Mouse (Mus musculus) forebrain, postnatal 0 days (tissue): ENCODE measurements around the gene Gpr37l1. TPM values are rescaled to one million over a fixed set of nuclear protein-coding genes. Genes with fewer than 3 reads are reported as not detected.

ENCODE experiments used
- ATAC-seq: fragments of 200-750 bp; cut with Nextera tagmentation; 2 replicates; pipeline ENCODE4 v1.8.0; 2017; ENCODE audit warnings: mild to moderate bottlenecking, moderate library complexity
- DNase-seq: peaks from one replicate; pipeline ENCODE4 v3.0.0-alpha.2; 2015
- H3K27ac ChIP-seq: fragments of 300-500 bp; sonication (generic); 2 replicates; pipeline ENCODE4 v1.5.1; 2014; ENCODE audit warnings: low read depth, mild to moderate bottlenecking, antibody characterized with exemption, low read length, moderate library complexity, mixed read lengths
- H3K27me3 ChIP-seq: fragments of 300-500 bp; sonication (generic); 2 replicates; pipeline ENCODE4 v1.6.1; 2014; ENCODE audit warnings: mild to moderate bottlenecking, low read length, mixed read lengths; ENCODE audit not compliant: insufficient read depth
- H3K36me3 ChIP-seq: fragments of 300-500 bp; sonication (generic); 2 replicates; pipeline ENCODE4 v1.6.1; 2014; ENCODE audit warnings: mild to moderate bottlenecking, moderate library complexity; ENCODE audit not compliant: insufficient read depth
- H3K4me1 ChIP-seq: fragments of 300-500 bp; sonication (generic); 2 replicates; pipeline ENCODE4 v1.6.1; 2014; ENCODE audit warnings: antibody characterized with exemption; ENCODE audit not compliant: insufficient read depth
- H3K4me2 ChIP-seq: fragments of 300-500 bp; sonication (generic); 2 replicates; pipeline ENCODE4 v1.6.1; 2014; ENCODE audit warnings: low read depth, mild to moderate bottlenecking, moderate library complexity
- H3K4me3 ChIP-seq: fragments of 300-500 bp; sonication (generic); 2 replicates; pipeline ENCODE4 v1.5.1; 2014; ENCODE audit warnings: low read depth, low read length, mixed read lengths
- H3K9ac ChIP-seq: fragments of 300-500 bp; sonication (generic); 2 replicates; pipeline ENCODE4 v1.6.1; 2014; ENCODE audit warnings: mild to moderate bottlenecking
- H3K9me3 ChIP-seq: fragments of 300-500 bp; sonication (generic); 2 replicates; pipeline ENCODE4 v1.6.1; 2016; ENCODE audit warnings: low read length
- CTCF ChIP-seq: sonication (generic); IDR thresholded peaks from 2 replicates; pipeline ENCODE4 v1.5.1; 2016; ENCODE audit warnings: antibody characterized with exemption, control low read depth, low read depth
- WGBS: fragments of 180-500 bp; shearing (Covaris S2); extraction: QIAGEN DNeasy Blood & Tissue Kit; methylation state at CpG from one replicate; pipeline ENCODE4 v1.1.7; 2014; 5-methylcytosine and 5-hydroxymethylcytosine counted together
- polyA plus RNA-seq: library from polyadenylated mRNA; unstranded; fragments of >200 nt; fragmentation: Nextera tagmentation; extraction: Ambion mirVana; gene quantifications from 2 replicates; pipeline ENCODE4 v1.2.1, GENCODE M21; 2015
- total RNA-seq: library from RNA; depleted of rRNA; stranded (reverse); fragments of >200 nt; gene quantifications from 2 replicates; pipeline ENCODE4 v1.2.3, GENCODE M21; 2014

The Gpr37l1 gene
- total and polyA plus RNA-seq, 2 experiments from 2014 or later: 5.9 to 7.6 TPM

DNA sequence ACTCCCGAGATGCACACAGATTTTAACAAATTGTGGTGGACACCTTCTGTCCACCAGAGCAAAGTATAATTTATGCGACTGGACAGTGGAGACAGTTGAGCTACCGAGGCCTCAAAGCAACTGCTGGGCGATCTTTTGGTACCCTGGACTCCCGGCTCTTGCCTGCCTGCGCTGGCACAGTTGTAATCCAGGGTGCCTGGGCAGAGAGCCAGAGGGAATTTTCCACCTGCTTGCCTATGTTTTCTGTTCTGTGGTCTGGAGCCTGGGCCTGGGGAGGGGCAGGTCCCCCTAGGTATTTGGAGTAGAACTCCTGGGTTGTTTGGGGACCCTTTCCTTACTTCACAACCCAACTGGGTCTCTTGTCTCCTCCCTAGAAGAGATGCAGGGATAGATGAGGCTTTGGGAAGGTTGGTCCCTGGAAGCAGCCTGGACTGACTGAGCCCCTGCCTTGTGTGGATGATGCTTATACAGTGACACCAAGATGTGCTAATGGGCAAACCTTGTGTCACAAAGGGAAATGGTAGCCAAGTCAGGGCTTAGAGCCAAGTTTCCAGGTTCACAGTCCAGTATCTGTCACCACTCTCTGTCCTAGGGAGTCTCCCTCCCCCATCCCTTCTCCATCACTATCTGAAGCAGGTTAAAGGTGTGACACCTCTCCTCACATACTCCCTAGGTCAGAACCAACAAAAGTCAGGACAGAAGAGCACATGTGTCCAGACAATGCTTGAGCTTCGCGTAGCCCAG is 14.6 kb upstream of the Gpr37l1 start:
- WGBS: 65% methylated on average over 8 of the region's 8 CpGs
- H3K9me3 ChIP-seq: no peaks in the 10 kb centered on the region
- H3K4me1 ChIP-seq: no peaks in the 10 kb centered on the region
- no peaks in the 10 kb centered on the region for H3K27me3 ChIP-seq
- H3K36me3 ChIP-seq: no peaks in the 10 kb centered on the region
- H3K4me2 ChIP-seq: no peak overlapping the region
- H3K4me3 ChIP-seq: no peak overlapping the region
- no peak overlapping the region for H3K9ac ChIP-seq
- H3K27ac ChIP-seq: no peak overlapping the region
- no peak for TF ChIP-seq CTCF
- no peak for DNase-seq
- no peak for ATAC-seq

- H3K27me3 ChIP-seq: no peaks in the 10 kb centered on the region
- H3K4me1 ChIP-seq: no peaks in the 10 kb centered on the region
- 71% methylated on average over 4 of the region's 4 CpGs for WGBS
- H3K36me3 ChIP-seq: no peaks in the 10 kb centered on the region
- no peak overlapping the region for H3K4me2 ChIP-seq
- DNase-seq (no peak), ATAC-seq (no peak)
- H3K9me3 ChIP-seq: no peaks in the 10 kb centered on the region
- TF ChIP-seq CTCF: no peak
- no peak overlapping the region for H3K9ac ChIP-seq
- no peak overlapping the region for H3K27ac ChIP-seq
- H3K4me3 ChIP-seq: no peak overlapping the region
Measured at GRCm38 (mm10) chr1:135181275-135181674, 13.8 kb upstream of the Gpr37l1 start.

DNA sequence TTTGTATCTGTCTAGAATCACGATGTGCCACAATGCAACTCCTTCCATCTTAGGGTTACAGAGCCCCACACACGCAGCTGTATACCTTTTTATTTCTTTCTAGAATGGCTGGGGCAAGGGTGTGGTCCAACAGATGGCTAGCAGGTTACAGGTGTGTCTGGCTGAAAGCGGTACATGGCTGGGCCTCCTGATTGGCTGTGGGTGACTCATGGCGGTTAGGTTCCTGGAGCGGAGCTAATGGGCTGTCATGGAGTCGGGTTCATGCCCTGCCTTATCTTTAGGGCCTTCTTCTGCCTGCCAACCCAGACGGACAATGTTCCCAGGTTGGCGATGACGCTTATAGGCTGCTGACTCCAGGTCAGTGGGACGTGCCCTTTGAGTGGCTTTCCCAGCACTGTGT is 13.3 kb upstream of the Gpr37l1 start:
- no peak overlapping the region for H3K9ac ChIP-seq
- no peaks in the 10 kb centered on the region for H3K36me3 ChIP-seq
- H3K9me3 ChIP-seq: no peaks in the 10 kb centered on the region
- no peaks in the 10 kb centered on the region for H3K4me1 ChIP-seq
- ATAC-seq (no peak), DNase-seq (no peak)
- no peak overlapping the region for H3K4me2 ChIP-seq
- WGBS: 92% methylated on average over 10 of the region's 10 CpGs
- H3K4me3 ChIP-seq: no peak overlapping the region
- no peak overlapping the region for H3K27ac ChIP-seq
- no peaks in the 10 kb centered on the region for H3K27me3 ChIP-seq
- TF ChIP-seq CTCF: no peak

GRCm38 (mm10) chr1:135178863-135179262 is 11.4 kb upstream of the Gpr37l1 start:
- Histone ChIP-seq H3K4me1 (no peaks in the 10 kb centered on the region), H3K4me2 (no peak overlapping the region), H3K9ac (no peak overlapping the region), H3K27me3 (no peaks in the 10 kb centered on the region), H3K9me3 (no peaks in the 10 kb centered on the region), H3K4me3 (no peak overlapping the region), H3K27ac (no peak overlapping the region), H3K36me3 (no peaks in the 10 kb centered on the region)
- TF ChIP-seq CTCF: no peak
- WGBS: 92% methylated on average over 7 of the region's 7 CpGs
- no peak for DNase-seq
- no peak for ATAC-seq

GRCm38 (mm10) chr1:135177724-135178123 is 10.2 kb upstream of the Gpr37l1 start:
- H3K4me3 ChIP-seq: no peak overlapping the region
- no peaks in the 10 kb centered on the region for H3K27me3 ChIP-seq
- no peak for DNase-seq
- H3K9ac ChIP-seq: no peak overlapping the region
- no peak for ATAC-seq
- no peak overlapping the region for H3K4me2 ChIP-seq
- no peak overlapping the region for H3K27ac ChIP-seq
- no peaks in the 10 kb centered on the region for H3K4me1 ChIP-seq
- no peaks in the 10 kb centered on the region for H3K9me3 ChIP-seq
- no peaks in the 10 kb centered on the region for H3K36me3 ChIP-seq
- whole genome bisulfite sequencing: 77% methylated on average over 3 of the region's 3 CpGs
- no peak for TF ChIP-seq CTCF

- no peak for DNase-seq
- no peaks in the 10 kb centered on the region for H3K27me3 ChIP-seq
- 70% methylated on average over 3 of the region's 3 CpGs for WGBS
- ATAC-seq: no peak
- no peak overlapping the region for H3K27ac ChIP-seq
- H3K4me2 ChIP-seq: no peak overlapping the region
- TF ChIP-seq CTCF: no peak
- H3K4me3 ChIP-seq: no peak overlapping the region
- no peak overlapping the region for H3K9ac ChIP-seq
- H3K9me3 ChIP-seq: no peaks in the 10 kb centered on the region
- H3K4me1 ChIP-seq: no peaks in the 10 kb centered on the region
- no peaks in the 10 kb centered on the region for H3K36me3 ChIP-seq
Measured at GRCm38 (mm10) chr1:135175176-135175575, 7.7 kb upstream of the Gpr37l1 start.

GRCm38 (mm10) chr1:135173311-135173710 is 5.8 kb upstream of the Gpr37l1 start:
- Histone ChIP-seq H3K9ac (no peak overlapping the region), H3K27ac (no peak overlapping the region), H3K27me3 (no peaks in the 10 kb centered on the region), H3K4me3 (no peak overlapping the region), H3K4me2 (no peak overlapping the region), H3K4me1 (no peaks in the 10 kb centered on the region), H3K36me3 (no peaks in the 10 kb centered on the region), H3K9me3 (no peaks in the 10 kb centered on the region)
- DNase-seq: no peak
- no peak for ATAC-seq
- WGBS: 95% methylated on average over 6 of the region's 6 CpGs
- no peak for TF ChIP-seq CTCF

GRCm38 (mm10) chr1:135171984-135172383 is 4.5 kb upstream of the Gpr37l1 start:
- Histone ChIP-seq H3K4me2 (no peak overlapping the region), H3K36me3 (no peaks in the 10 kb centered on the region), H3K27ac (no peak overlapping the region), H3K27me3 (no peaks in the 10 kb centered on the region), H3K4me3 (no peak overlapping the region), H3K9me3 (no peaks in the 10 kb centered on the region), H3K9ac (no peak overlapping the region), H3K4me1 (no peaks in the 10 kb centered on the region)
- 55% methylated on average over 6 of the region's 6 CpGs for WGBS
- peak; percentile 88 for TF ChIP-seq CTCF
- DNase-seq (peak; percentile 84), ATAC-seq (peak; percentile 87)
